Mouse (Mus musculus): ENCODE measurements at regions not wholly inside any gene's neighbourhood (a gene's known extent, or its start where the extent isn't known, plus 50 kb on each side); places are given as distances from the start of the nearest gene placed in this dataset.

DNA sequence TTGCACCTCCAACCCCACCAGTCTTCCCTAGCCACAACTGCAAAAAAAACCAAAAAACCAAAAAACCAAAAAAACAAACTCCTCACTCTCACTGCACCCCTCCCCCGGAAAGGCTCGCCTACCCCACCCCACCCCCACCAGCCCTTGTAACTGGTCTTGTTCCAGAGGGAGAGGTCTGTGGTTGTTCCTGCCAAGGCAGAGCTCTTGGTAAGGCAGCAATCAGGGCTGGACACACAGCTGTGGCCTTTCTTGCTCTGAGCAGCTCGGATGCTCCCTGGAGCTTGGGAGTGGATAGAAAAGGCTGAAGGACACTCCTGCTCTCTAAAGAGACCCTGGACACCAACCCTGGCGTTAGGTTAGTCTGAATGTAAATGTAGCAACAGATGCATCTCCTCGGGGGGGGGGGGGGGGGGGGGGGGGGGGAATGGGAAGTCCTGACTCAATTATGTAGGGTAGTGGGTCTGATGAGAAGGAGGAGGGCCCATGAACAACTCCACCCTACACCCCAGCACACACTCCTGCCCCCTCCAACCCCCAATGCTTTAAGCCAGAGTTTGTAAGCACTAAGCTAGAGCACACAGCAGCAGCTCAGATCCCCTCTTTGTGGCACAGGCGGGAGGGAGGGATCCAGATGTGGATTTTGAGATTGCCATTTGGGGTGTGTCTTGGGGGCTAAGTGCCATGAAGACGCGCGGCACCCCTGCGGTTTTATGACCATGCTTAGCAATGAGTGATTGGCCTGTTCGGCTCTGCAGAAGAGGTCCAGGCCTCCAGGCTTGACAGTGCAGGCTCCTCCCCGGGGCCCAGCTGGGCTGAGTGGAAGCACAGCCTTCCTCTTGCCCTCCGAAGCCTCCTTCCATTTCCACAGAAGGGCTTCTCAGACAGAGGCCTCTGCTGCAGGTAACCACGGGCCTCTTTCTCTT lies 121.0 kb upstream of the Dynlrb2 start:
- H3K9ac ChIP-seq (ENCODE audit: low read depth, low read length), result peak overlapping the region; percentile 30; the same call in 1 of the 2 replicates
- ATAC-seq, result peak; percentile 59
- H3K27me3 ChIP-seq (replicated peaks; ENCODE audit: control insufficient read depth, insufficient read depth, low read length), result no peaks in the 10 kb centered on the region
- 0 out of 2 replicates have a peak overlapping the region, but pooled peaks have one; percentile 1 for H3K27ac ChIP-seq (ENCODE audit: low read length)
- H3K4me3 ChIP-seq (ENCODE audit: low read length), result no peak overlapping the region
- H3K4me2 ChIP-seq (ENCODE audit: low read depth, low read length), result no peak overlapping the region
- H3K4me1 ChIP-seq (ENCODE audit: control insufficient read depth, insufficient read depth, low read length), result peaks cover 7% of the 10 kb centered on the region; the same call in 1 of the 2 replicates
- no peaks in the 10 kb centered on the region for H3K36me3 ChIP-seq (ENCODE audit: control insufficient read depth, insufficient read depth, low read length)
- H3K9me3 ChIP-seq (ENCODE audit: control insufficient read depth, low read length), result no peaks in the 10 kb centered on the region
- 28% methylated on average over 13 of the region's 14 CpGs for WGBS

DNA sequence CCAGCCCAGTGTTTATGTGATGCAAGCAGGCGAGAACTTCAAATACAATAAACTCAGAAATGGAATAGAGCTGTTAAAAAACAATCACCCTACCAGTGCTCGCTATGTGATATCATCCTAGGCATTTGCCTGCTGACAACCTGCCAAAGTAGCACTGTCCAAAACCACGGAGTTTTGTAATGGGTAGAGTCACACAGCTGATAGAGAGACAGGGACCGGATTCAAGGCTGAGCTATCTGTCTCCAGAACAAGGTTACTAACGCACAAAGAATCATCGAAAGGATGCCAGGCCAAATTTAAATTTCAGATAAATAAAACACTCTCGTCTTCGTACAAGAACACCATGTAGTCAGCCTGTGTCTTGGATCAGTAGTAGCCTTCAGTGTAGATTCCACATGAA lies 121.7 kb upstream of the Dynlrb2 start:
- Histone ChIP-seq H3K36me3 (ENCODE audit: control insufficient read depth, insufficient read depth, low read length) (no peaks in the 10 kb centered on the region), H3K27me3 (replicated peaks; ENCODE audit: control insufficient read depth, insufficient read depth, low read length) (no peaks in the 10 kb centered on the region), H3K4me2 (ENCODE audit: low read depth, low read length) (no peak overlapping the region), H3K4me1 (ENCODE audit: control insufficient read depth, insufficient read depth, low read length) (peaks cover 7% of the 10 kb centered on the region; the same call in 1 of the 2 replicates), H3K4me3 (ENCODE audit: low read length) (no peak overlapping the region), H3K9me3 (ENCODE audit: control insufficient read depth, low read length) (no peaks in the 10 kb centered on the region), H3K27ac (ENCODE audit: low read length) (no peak overlapping the region), H3K9ac (ENCODE audit: low read depth, low read length) (no peak overlapping the region)
- WGBS, result 65% methylated on average over 8 of the region's 8 CpGs
- ATAC-seq, result no peak

- no peak overlapping the region for H3K4me2 ChIP-seq (ENCODE audit: low read depth, low read length)
- H3K9ac ChIP-seq (ENCODE audit: low read depth, low read length), result no peak overlapping the region
- no peak overlapping the region for H3K27ac ChIP-seq (ENCODE audit: low read length)
- no peaks in the 10 kb centered on the region for H3K27me3 ChIP-seq (replicated peaks; ENCODE audit: control insufficient read depth, insufficient read depth, low read length)
- H3K4me3 ChIP-seq (ENCODE audit: low read length), result no peak overlapping the region
- H3K9me3 ChIP-seq (ENCODE audit: control insufficient read depth, low read length), result no peaks in the 10 kb centered on the region
- whole genome bisulfite sequencing, result 91% methylated on average over 4 of the region's 4 CpGs
- ATAC-seq, result no peak
- H3K36me3 ChIP-seq (ENCODE audit: control insufficient read depth, insufficient read depth, low read length), result no peaks in the 10 kb centered on the region
- peaks cover 7% of the 10 kb centered on the region; the same call in 1 of the 2 replicates for H3K4me1 ChIP-seq (ENCODE audit: control insufficient read depth, insufficient read depth, low read length)
Measured at GRCm38 (mm10) chr8:116380601-116381000, 124.2 kb upstream of the Dynlrb2 start.

DNA sequence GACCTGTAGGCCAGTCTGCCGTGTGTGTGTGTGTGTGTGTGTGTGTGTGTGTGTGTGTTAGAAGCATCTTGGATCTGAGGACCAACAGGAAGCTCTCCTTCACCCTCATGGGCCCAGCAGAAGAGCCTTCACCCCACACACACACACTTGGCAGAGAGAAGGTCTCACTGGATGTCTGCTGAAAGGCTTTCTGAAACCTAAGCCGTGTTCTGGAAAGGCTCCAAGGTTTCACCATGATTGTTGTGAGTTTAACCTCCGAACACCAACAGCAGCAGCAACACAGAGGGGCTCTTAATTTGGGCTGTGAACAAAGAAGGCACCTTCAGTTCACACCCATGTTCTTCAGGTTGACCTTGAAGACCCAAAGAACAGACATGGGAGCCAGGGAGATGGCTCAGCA lies 124.9 kb upstream of the Dynlrb2 start:
- no peaks in the 10 kb centered on the region for H3K36me3 ChIP-seq (ENCODE audit: control insufficient read depth, insufficient read depth, low read length)
- no peak overlapping the region for H3K4me2 ChIP-seq (ENCODE audit: low read depth, low read length)
- no peak overlapping the region for H3K4me3 ChIP-seq (ENCODE audit: low read length)
- no peak overlapping the region for H3K27ac ChIP-seq (ENCODE audit: low read length)
- WGBS, result 61% methylated on average over 3 of the region's 3 CpGs
- no peak for ATAC-seq
- H3K4me1 ChIP-seq (ENCODE audit: control insufficient read depth, insufficient read depth, low read length), result peaks cover 7% of the 10 kb centered on the region; the same call in 1 of the 2 replicates
- H3K27me3 ChIP-seq (replicated peaks; ENCODE audit: control insufficient read depth, insufficient read depth, low read length), result no peaks in the 10 kb centered on the region
- no peak overlapping the region for H3K9ac ChIP-seq (ENCODE audit: low read depth, low read length)
- H3K9me3 ChIP-seq (ENCODE audit: control insufficient read depth, low read length), result no peaks in the 10 kb centered on the region

DNA sequence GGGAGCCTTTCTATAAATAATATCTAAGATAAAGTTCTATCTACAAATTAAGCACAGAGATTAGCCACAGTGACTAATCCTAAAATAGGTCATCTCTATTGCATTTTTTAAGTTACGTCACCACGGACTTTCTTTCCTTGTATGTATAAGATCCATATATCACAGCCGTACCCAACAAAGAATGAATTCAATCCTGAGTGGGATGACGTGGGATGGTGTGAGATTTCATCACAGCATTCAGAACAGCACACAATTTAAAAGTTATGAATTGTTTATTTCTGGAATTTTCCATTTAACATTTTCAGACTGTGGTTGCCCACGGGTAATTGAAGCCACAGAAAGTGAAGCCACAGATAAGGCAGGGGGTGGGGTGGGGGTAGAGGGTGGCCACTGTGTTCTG lies 129.0 kb upstream of the Dynlrb2 start:
- Histone ChIP-seq H3K36me3 (ENCODE audit: control insufficient read depth, insufficient read depth, low read length) (no peaks in the 10 kb centered on the region), H3K27ac (ENCODE audit: low read length) (no peak overlapping the region), H3K4me2 (ENCODE audit: low read depth, low read length) (no peak overlapping the region), H3K4me1 (ENCODE audit: control insufficient read depth, insufficient read depth, low read length) (no peaks in the 10 kb centered on the region), H3K4me3 (ENCODE audit: low read length) (no peak overlapping the region), H3K9ac (ENCODE audit: low read depth, low read length) (no peak overlapping the region), H3K27me3 (replicated peaks; ENCODE audit: control insufficient read depth, insufficient read depth, low read length) (no peaks in the 10 kb centered on the region), H3K9me3 (ENCODE audit: control insufficient read depth, low read length) (no peaks in the 10 kb centered on the region)
- 73% methylated on average over 5 of the region's 5 CpGs for WGBS
- ATAC-seq, result no peak

DNA sequence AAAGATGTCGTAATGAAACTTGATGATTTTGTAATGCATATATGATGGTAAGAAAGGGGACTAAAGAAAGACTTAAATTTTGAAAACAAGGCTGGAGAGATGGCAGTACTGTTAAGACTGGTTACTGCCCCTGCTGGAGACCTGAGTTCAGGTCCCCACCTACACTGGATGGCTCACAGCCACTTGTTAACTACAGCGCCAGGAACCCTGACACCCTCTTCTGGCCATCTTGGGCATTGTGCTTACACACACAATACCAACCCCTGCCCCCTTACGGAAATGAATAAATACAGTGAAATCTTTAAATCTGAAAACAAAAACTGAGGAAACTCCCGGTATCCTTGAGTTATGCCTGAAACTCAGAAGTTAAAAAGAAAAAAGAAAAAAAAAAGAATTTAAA lies 131.7 kb upstream of the Dynlrb2 start:
- Histone ChIP-seq H3K4me2 (ENCODE audit: low read depth, low read length) (no peak overlapping the region), H3K27me3 (replicated peaks; ENCODE audit: control insufficient read depth, insufficient read depth, low read length) (no peaks in the 10 kb centered on the region), H3K27ac (ENCODE audit: low read length) (no peak overlapping the region), H3K4me3 (ENCODE audit: low read length) (no peak overlapping the region), H3K36me3 (ENCODE audit: control insufficient read depth, insufficient read depth, low read length) (no peaks in the 10 kb centered on the region), H3K9ac (ENCODE audit: low read depth, low read length) (no peak overlapping the region), H3K9me3 (ENCODE audit: control insufficient read depth, low read length) (no peaks in the 10 kb centered on the region), H3K4me1 (ENCODE audit: control insufficient read depth, insufficient read depth, low read length) (no peaks in the 10 kb centered on the region)
- no peak for ATAC-seq
- 82% methylated on average over 4 of the region's 4 CpGs for WGBS

DNA sequence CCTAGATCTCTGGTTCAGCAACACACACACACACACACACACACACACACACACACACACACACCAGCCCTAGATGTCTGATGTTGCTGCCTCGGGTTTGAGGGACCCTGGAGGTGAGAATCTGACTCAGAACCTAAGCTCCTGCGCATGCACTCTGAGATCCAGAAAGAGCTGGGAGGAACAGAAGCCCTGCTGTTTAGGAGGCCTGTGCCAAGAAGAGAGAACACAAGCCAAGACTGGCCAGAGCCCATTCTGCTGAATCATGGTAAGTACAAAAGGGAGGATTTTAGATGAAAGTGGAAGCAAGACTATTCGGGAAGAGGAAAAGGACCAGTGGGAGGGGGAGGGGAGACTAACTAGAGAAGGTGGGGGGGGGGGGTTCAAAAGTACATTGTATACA lies 132.2 kb upstream of the Dynlrb2 start:
- H3K4me1 ChIP-seq (ENCODE audit: control insufficient read depth, insufficient read depth, low read length), result no peaks in the 10 kb centered on the region
- no peak overlapping the region for H3K4me2 ChIP-seq (ENCODE audit: low read depth, low read length)
- no peak overlapping the region for H3K4me3 ChIP-seq (ENCODE audit: low read length)
- no peaks in the 10 kb centered on the region for H3K36me3 ChIP-seq (ENCODE audit: control insufficient read depth, insufficient read depth, low read length)
- H3K9me3 ChIP-seq (ENCODE audit: control insufficient read depth, low read length), result no peaks in the 10 kb centered on the region
- H3K9ac ChIP-seq (ENCODE audit: low read depth, low read length), result no peak overlapping the region
- ATAC-seq, result no peak
- H3K27ac ChIP-seq (ENCODE audit: low read length), result no peak overlapping the region
- H3K27me3 ChIP-seq (replicated peaks; ENCODE audit: control insufficient read depth, insufficient read depth, low read length), result no peaks in the 10 kb centered on the region
- WGBS, result 57% methylated on average over 3 of the region's 3 CpGs

GRCm38 (mm10) chr8:116372056-116372455 lies 132.7 kb upstream of the Dynlrb2 start:
- Histone ChIP-seq H3K4me1 (ENCODE audit: control insufficient read depth, insufficient read depth, low read length) (no peaks in the 10 kb centered on the region), H3K9ac (ENCODE audit: low read depth, low read length) (no peak overlapping the region), H3K27me3 (replicated peaks; ENCODE audit: control insufficient read depth, insufficient read depth, low read length) (no peaks in the 10 kb centered on the region), H3K4me3 (ENCODE audit: low read length) (no peak overlapping the region), H3K9me3 (ENCODE audit: control insufficient read depth, low read length) (no peaks in the 10 kb centered on the region), H3K36me3 (ENCODE audit: control insufficient read depth, insufficient read depth, low read length) (no peaks in the 10 kb centered on the region), H3K4me2 (ENCODE audit: low read depth, low read length) (no peak overlapping the region), H3K27ac (ENCODE audit: low read length) (no peak overlapping the region)
- no peak for ATAC-seq
- 86% methylated on average over 9 of the region's 9 CpGs for WGBS

- Histone ChIP-seq H3K4me1 (ENCODE audit: control insufficient read depth, insufficient read depth, low read length) (peaks cover 2% of the 10 kb centered on the region; the same call in 1 of the 2 replicates), H3K9me3 (ENCODE audit: control insufficient read depth, low read length) (no peaks in the 10 kb centered on the region), H3K9ac (ENCODE audit: low read depth, low read length) (no peak overlapping the region), H3K27ac (ENCODE audit: low read length) (no peak overlapping the region), H3K4me2 (ENCODE audit: low read depth, low read length) (no peak overlapping the region), H3K36me3 (ENCODE audit: control insufficient read depth, insufficient read depth, low read length) (no peaks in the 10 kb centered on the region), H3K4me3 (ENCODE audit: low read length) (no peak overlapping the region), H3K27me3 (replicated peaks; ENCODE audit: control insufficient read depth, insufficient read depth, low read length) (no peaks in the 10 kb centered on the region)
- ATAC-seq, result no peak
- WGBS, result 62% methylated on average over 6 of the region's 6 CpGs
Measured at GRCm38 (mm10) chr8:116367491-116367890, 137.3 kb upstream of the Dynlrb2 start.
